Mouse (Mus musculus) mesoderm, embryonic 11.5 days (tissue): Measurements from ENCODE around the gene Ern1.
"Not testable (repeated sequence)": the region's sequence is repeated elsewhere in the genome, so short reads cannot be mapped to it uniquely, and the experiment has no call there.

Experiments
- DNase-seq: peaks from one replicate; pipeline ENCODE4 v3.0.0-alpha.2; 2012; ENCODE audit warnings: low read depth, low spot score

Gene Ern1

DNA sequence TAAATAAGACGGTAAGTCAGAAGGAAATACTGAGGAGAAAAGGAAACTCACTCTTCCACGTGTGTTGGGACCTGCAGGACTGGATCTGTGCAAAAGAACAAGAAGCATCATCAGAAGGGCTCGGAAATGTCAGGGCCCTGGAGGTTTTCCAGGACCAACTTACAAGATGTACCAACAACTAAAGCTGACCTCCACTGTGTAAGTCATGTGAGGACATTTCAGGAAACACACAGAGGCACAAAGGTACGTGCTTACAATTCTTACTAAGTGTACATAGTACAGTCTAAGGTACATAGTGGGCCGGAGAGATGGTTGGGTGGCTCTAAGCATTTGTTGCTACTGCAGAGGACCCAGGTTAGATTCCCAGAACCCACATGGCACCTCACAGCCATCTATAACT lies 50.6 kb downstream of the Ern1 start:
- DNase-seq, result no peak

DNA sequence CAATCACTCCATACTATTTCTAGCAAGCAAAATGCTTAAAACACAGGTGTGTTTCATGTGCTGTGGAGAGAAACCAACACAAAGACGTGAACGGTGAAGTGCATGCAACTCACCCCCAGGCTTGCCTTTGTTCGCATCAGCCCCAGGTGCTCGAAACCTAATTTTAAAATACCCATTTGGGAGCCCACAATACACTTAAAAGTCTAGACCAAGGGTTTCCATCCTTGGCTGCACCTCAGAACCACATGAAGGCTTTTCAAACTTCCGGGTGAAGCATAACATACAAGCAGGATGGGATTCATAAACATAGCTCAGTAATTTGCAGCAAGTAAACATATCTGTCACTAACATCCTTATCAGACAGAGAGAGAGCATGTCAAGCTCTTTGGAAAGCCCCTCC lies 57.3 kb downstream of the Ern1 start:
- no peak for DNase-seq

DNA sequence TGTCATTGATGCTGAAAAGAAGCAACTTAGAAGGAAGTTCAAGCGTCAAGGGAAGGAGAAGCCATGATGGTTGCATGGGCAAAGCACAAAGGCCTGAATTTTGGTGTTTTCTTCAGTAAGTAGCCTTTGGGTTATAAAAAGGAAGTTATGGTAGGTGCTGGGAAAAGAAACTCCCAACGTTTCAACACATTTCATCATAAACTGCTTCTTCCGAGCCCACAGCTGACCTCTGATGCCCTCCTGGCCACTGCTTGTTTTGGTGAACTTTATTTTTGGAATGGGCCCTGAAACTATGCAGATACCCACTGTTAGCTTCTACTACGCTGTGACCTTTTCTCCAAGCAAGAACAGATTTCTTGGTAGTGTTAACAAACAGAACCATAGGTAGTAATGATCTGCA lies 58.0 kb downstream of the Ern1 start:
- no peak for DNase-seq

DNA sequence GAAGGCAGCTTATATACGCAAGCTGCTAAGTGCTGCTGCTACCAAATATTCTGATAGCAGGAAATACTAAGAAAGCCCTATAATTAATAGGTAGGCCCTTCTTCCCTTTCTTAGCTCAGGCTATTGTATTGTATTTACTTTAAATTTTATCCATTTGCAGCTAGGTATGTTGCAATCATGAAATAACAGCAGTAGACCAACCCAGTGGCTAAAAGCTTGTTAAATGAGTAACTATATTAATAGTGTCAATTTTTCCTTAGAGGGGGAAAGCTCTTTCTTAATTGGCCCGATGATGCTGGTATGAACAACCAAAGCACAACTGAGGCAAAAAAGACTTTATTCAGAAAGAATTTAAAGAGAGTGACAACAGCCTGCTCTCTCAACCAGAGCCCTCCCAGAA lies 59.1 kb downstream of the Ern1 start:
- no peak for DNase-seq

DNA sequence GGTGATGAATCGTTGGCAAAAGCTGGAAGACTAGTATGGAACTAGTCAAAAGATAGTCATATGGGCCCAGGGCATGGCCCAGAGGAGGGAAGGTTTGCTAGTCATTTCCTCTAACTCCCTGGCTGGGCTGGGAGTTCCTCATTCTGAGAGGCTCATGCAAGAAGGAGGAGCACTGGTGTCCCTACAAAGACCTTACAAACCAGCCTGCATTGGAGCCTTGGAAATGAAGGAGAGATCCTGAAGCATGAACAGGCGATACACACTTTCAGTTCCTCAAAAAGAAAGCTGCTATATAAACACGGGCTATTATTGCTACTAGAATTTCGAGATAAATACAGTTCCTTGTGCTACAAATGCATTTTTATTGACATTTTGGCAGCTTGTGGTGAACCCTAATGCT lies 59.5 kb downstream of the Ern1 start:
- DNase-seq, result no peak

DNA sequence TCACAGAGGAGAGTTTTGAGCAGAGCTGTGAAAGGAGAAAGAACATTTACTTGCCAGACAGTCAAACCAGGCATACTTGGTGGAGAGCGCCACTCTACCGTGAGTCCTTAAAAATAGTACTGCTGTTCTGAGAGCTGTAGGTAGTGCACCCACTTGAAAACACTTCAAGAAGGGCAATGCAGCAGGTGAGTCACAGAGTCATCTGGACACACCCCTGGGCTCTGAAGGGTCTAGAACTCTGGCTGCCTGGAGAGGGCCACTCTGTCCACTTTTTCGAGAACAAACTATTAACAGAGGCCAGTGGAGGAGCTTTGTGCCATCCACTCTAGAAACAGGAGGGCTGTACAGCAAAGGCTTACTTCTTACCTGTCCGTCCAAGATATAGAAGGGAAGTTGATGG lies 61.2 kb downstream of the Ern1 start:
- DNase-seq, result no peak

DNA sequence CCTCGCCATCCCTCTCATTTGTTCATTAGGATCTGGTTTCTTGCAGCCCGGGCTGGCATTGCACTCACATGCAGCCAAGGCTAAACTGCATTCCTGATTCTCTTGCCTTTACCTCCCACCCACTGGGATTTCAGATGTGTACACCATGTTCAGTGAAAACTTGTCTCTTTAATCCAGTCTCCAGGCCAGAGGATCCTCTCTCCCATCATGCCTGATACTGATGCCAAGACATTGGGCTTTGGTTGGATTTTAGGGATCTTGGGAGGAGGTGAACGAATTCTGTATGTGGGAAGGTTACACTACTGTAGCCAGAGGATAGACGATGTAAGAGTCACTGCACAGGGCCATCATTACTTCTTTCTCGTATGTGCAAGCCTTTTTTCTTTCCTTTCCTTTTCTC lies 62.5 kb downstream of the Ern1 start:
- DNase-seq, result no peak

DNA sequence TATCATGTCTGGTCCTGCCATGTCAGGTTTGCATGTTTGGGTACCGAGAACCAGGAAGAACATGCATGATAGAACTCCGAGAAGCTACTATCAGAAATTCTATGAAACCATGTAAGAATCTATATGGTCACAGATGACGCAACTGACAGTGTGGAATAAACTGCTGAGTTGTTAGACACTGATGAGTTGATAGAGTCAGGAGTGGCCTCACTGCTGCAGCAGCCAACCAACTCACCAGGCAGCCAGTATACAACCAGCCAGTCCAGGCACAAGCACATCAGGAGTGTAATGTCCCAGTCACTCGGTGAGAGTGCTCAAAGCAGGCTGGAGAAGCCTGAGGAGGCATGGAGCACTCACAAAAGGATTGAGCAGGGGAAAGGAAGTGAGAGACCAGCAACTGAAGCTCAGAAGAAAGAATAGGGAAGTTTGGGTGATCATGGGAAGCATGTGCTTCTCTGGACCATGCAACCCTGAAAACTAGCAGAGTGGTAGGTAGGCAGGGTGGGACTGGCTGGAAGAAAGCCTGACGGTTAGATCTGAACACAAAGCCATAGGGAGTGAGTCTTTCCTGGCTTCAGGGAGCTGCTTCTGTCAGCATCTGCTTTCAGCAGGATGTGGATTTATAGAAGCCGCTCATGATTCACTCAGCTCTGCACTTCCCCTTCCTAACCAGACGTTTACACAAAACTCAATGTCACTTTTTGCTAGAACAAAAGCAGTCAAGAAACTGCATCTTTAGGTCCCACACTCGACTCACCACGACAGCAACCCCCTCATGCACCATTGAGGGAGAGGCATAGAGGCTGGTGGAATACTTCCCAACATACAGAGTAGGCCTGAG lies 68.2 kb downstream of the Ern1 start:
- DNase-seq, result no peak

DNA sequence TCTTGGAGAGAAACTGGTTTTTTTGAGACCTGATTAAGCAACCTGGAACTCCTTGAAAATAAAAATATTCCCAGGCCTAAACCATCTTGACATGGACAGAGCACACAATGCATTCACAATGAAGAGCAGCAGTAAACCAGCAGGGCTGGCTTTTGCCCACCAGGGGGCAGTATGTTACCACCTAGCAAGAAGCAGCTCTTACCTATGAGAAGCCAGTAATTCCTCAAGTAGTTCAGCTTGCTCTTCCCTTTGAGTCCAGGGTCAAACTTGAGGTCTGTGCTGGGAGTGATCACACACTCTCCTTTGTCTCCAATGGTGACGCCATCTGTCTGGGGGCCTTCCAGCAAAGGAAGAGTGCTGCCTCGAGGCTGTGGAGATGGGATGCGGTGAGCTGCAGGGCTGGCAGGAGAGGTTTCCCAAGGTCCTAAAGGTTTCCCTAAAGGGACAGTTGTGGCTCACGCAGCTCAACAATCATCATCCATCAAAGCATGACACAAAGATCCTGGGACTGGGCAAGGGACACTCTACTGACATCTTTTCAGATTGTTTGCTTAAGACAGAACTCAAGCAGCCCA lies 68.9 kb downstream of the Ern1 start:
- peak; percentile 93 for DNase-seq

DNA sequence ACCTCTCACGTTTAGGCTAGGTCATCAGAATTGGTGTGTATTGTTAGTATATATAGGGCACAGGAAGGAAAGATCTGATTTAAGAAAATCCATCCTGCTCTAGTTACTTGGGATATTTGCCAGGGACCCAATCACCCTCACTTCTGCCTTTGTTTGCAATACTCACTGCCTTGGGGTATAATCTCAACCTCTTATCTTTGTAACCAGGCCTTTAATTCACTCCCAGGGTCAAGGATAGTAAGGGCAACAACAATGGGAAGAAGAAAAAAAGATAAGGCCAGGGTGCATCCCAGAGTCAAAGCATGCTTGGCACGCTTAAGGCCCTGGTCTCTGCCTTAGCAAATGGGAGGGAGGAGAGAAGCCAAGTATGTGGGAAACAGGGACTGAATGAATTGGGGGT lies 69.8 kb downstream of the Ern1 start:
- no peak for DNase-seq

DNA sequence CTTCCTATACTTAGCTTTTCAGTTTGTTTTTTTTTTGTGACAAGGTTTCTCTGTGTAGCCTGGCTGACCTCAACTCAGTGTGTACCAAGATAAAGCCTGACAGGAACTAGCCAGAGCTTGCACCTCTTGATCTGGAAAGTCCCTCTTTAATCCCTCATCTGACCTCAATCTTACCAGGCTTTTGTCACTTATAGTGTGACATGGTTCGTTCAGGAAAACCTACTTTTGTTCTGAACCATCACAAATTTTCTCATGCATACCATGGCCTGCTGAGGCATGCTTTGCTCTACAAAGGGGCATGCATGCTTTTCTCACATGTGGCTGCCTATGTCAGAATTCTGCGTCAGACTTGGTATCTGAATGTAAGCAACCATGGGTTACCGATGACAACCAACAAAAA lies 71.3 kb downstream of the Ern1 start:
- DNase-seq, result no peak

DNA sequence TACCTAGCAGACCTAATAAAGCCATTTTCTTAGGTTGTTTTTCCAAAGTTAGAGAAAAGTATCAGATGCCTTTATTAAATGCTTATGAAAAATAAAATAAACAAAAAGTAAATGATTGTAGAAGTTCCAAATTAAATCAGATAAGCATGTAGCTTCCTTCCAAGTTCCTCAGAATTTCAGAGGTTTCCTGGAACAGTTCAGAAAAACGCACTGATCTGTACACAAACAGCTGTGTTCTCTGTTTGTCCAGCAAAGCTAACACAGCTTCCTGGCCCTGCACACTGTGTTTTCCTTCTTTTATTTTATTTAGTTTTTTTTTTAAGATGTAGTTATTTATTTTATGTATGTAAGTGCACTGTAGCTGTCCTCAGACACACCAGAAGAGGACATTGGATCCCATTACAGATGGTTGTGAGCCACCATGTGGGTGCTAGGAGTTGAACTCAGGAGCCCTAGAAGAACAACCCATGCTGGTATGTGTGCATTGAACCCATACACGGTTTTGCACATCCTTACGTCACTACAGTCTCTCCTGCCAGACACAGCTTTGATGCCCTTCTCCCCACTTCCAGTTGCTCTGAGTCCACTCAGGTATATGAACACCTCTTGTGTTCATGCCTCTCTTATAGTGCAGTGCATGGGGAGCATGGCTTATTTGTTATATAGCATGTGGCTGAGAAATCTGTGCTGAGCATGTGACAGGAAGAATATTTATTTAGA lies 74.9 kb downstream of the Ern1 start:
- no peak for DNase-seq

DNA sequence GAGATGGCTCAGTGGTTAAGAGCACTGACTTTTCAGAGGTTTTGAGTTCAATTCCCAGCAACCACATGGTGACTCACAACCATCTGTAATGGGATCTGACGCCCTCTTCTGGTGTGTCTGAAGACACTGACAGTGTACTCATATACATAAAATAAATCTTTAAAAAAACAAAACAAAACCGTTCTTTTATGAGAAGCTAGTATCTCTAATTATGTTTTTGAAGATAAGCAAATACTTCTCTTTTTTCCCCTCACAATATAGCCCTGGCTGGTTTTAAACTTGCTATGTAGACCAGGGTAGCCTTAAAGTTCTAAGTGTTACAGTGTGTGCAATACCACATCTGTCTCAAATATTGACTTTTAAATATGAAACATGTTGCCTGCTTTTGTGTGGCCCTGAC lies 76.5 kb downstream of the Ern1 start:
- no peak for DNase-seq

DNA sequence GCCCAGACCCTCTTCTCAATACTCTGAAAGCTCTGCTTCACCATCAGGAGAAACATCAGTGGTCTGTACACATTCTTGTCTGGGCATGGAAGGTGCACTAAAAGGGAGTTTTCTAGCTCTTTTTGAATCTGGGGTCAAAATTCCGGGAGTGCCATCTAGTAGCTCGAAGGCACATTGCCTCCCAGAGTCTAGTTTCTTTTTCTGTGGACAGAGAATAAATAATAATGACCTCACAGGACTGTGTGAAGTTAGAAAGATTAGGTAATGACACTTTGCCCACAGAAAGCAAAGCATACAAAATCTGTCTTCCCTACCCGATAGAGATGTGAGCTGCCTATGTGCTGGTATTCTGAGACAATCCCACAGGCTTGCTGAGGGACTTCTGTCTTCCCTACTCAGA lies 77.1 kb downstream of the Ern1 start:
- no peak for DNase-seq

DNA sequence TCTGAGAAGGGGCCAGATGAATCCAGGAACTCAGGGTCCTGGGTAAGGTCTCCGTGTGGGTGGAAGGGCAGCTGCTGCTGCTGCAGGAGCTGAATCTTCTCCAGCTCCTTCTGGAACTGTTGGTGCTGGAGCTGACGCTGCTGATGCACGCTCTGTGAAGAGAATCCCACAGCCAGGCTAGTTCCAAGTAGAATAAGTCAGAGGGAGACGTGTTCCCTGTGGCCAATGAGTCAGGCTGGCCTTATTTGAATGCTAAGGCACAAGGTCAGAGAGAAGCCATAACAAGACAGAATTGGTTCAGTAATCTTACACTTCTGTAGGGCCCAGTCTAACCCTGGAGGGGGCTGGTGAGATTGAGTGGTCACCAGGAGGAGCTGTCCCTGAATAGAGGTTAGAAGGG lies 77.6 kb downstream of the Ern1 start:
- DNase-seq, result no peak

DNA sequence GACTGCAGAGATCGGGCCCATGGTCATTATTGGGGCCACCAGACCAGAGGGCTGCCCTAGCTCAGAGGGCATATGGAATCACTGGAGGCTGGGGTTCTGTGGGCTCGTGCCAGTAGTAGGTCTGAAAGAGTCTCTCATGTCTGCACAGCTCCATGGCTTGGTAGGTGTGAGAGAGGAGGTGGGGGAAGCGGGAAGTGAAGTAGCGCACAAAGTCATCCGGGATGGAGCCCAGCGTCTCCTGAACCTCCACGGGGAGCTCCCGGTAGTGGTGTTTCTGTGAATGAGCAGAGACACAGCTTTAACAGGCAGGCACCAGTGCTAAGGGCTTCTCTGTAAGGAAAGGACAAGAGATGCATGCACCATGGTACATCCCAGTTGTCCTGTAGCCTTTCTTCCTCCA lies 89.2 kb downstream of the Ern1 start:
- no peak for DNase-seq

DNA sequence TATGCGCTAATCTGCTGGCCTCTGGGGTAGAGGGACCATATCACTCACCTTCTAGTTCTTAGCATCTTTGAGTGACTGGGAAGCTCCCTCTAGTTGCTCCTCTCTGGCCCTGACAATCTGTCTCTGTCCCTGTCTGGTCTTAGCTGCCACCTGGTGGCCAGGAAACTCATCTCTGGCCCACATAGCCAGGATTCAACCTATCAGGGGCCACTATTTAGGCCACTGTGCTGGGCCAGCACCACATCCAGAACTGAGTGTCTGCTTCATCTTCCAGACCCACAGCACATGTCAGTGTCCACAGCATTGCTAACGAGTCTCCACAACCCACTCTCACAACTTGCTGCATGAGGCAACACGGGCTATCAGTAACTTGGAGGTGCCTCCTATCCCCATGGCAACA lies 90.0 kb downstream of the Ern1 start:
- no peak for DNase-seq

DNA sequence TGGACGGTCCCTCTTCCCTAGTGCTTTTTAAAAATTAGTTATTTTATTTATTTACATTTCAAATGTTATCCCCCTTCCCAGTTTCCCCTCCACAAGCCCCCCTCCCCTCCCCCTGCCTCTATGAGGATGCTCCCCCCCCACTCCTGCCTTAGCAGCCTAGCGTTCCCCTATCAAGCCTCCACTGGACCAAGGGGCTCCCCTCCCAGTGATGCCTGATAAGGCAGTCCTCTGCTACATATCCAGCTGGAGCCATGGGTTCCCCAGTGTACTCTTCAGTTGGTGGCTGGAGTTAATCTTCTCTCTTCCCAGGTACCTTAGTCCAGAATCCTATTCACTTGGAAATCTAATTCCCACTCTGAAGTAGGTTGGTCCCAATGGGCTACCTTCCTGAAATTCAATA lies 93.6 kb downstream of the Ern1 start:
- DNase-seq, result not testable (repeated sequence)

DNA sequence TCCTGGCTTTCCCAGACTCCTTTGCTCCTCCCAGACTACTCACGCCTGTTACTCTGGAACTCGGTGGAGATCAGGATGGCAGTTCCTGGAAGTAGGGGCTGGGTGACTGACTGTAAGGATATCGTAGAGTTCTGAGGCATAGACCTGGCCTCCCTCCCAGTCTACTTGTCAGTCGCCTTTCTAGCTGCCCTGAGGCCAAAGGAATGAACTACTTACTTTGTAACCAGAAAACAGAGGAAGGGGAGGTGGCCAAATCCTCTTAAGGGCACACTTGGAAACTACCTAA lies 94.4 kb downstream of the Ern1 start:
- no peak for DNase-seq

DNA sequence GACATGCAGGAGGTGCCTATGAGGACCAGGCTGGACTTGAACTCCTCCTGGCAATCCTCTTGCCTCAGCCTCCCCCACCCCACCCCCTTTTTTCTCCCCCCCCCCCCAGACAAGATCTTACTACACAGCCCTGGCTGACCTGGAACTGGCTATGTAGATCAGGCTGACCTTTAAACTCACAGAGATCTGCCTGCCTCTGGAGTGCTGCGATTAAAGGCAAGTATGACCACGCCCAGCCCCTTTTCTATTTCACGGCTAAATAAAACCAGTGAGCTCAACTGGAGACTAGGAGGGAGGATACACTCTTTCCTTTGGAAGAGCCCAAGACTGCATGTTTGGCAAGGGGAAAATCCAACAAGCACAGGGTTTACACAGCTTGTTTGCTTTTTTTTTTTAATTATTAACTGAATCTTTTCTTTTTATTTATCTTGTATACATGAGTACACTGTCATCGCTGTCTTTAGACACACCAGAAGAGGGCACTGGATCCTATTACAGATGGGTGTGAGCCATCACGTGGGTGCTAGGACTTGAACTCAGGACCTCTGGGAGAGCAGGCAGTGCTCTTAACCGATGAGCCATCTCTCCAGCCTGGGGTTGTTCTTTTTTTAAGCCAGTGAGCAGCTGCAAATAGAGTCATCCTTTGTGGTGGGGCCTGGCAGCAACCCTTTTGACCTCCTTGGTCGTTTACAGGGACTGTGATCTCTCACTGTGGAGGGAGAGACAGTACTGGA lies 94.9 kb downstream of the Ern1 start:
- DNase-seq, result no peak

DNA sequence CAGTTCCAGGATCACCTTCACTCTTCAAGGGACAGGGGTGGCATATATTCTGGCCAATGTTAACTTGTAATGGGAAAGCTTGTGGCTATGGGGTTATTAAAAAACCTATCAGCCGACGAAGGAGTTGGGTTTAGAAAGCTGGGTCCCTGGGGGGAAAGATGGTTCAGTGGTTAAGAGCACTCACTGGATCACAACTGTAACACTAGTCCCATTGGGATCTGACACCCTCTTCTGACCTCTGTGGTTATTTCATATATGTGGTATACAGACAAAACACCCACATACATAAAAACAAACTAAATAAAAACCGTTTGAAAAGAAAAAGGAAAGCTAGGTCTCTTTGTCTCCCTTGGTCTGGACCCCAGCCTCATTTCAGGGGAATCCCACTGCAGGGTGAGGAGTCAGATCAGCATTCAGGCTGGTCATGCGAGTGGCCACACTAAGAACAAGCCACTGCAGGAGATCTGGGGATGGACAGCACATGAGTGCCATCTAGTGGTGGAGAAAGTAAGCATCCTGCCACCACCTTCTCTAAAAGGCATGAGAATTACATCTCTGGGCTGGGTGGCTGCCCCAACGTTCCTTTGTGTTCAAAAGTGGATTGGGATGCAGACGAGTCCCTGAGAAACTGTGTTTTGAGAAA lies 96.0 kb downstream of the Ern1 start:
- DNase-seq, result peak; percentile 88

DNA sequence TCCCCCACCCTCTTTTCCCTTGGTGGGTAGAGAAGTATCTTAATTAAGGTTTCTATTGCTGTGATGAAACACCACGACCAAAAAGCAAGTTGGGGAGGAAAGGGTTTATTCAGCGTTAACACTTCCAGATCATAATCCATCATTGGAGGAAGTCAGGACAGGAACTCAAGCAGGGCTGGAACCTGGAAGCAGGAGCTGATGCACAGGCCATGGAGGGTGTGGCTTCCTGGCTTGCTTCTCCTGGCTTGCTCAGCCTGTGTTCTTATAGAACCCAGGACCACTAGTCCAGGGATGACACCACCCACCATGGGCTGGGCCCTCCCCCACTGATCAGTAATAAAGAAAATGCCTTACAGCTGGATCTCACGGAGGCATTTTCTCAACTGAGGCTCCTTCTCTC lies 96.9 kb downstream of the Ern1 start:
- DNase-seq, result no peak
